Mouse (Mus musculus) E14TG2a.4 (cell line): ENCODE data around the gene Pnma5.

ENCODE experiments used
- CTCF ChIP-seq: conservative IDR thresholded peaks from 2 replicates; pipeline ENCODE4 v1.5.1; 2014; ENCODE audit warnings: low read length
- NANOG ChIP-seq: IDR thresholded peaks from 2 replicates; pipeline ENCODE4 v1.6.1; 2014; ENCODE audit warnings: borderline replicate concordance, low read length, mixed read lengths
- POU5F1 ChIP-seq: IDR thresholded peaks from 2 replicates; pipeline ENCODE4 v1.6.1; 2014; ENCODE audit warnings: low read length, borderline replicate concordance

DNA sequence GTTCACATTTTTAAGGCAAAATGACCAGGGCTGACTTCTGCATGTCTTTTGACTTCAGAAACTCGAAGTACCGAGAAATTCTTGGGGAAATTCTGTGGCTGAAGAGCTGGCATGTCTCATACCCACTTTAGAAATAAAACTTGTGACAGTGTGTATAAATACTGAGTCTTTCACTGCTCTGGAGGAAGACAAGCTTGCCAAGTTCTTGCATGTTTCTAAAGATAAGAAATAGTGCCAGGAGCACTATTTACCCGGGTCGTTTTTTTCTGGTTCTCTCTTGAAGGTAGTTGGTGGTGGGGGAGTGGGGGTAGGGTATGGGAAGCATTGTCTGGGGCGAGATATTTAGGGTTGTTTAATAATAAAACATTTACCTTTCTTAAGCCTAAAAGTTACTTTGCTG is 25.4 kb upstream of the Pnma5 start:
- no peak for TF ChIP-seq CTCF
- no peak for TF ChIP-seq NANOG
- TF ChIP-seq POU5F1 = no peak
